Mouse (Mus musculus): Measurements from ENCODE around the gene Sh3tc1. TPM values are rescaled to one million over a fixed set of nuclear protein-coding genes. Genes with fewer than 3 reads are reported as not detected.

Sh3tc1 gene
- polyA plus RNA-seq (2014; fragmentation: Nextera tagmentation; extraction: Ambion mirVana), result 1.5 and 2.4 TPM in 2 replicates

DNA sequence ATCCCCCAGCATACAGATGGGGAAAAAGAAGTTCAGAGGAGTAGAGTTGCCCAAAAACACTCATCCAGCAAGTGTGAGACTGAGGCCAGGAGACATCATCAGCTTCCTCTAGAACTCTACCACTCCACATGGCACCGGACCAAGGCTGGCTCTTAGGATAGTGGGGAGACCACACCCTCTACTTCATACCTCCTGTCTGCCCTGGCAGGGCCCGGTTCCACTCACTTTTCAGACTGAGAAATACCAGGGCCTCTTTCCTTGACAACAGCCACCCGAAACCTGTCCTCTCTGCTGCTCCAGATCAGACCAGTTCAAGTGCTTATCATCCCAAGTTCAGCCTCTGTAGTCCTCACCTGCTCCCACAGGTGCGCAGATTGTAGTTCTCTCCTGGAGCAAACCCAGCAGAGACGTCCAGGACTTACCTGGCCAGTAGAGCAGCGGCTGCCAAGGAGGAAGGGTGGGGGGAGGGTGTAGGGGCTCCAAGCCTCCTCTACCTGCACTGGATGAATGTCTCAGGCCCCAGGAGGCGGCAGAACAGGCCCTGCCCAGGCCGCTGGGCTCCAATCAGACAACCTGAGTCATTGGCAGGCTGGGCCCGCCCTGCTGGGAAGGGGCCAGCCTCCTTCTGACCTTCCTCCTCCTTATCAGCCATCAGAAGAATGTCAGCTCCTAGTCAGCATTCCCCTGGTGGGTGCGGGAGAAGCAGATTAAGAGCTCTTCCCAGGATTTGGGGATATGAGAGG lies at the start of gene Sh3tc1:
Sh3tc1 (minus strand) TSS at position 452 of the 743 bp plus-strand sequence.
- no peaks in the 10 kb centered on the region for H3K9me3 ChIP-seq (ENCODE audit: control insufficient read depth, low read length)
- ATAC-seq (ENCODE audit: low FRiP score) (no peak), DNase-seq (ENCODE audit: low spot score) (no peak)
- WGBS, result 18% methylated on average over 9 of the region's 10 CpGs
- H3K27me3 ChIP-seq (ENCODE audit: control insufficient read depth, insufficient read depth, low read length), result peaks cover 2% of the 10 kb centered on the region; the same call in 1 of the 2 replicates
- H3K36me3 ChIP-seq (ENCODE audit: control insufficient read depth, insufficient read depth, low read length), result no peaks in the 10 kb centered on the region
- H3K9ac ChIP-seq (ENCODE audit: low read depth, low read length), result no peak within 1 kb of the TSS
- H3K4me3 ChIP-seq (ENCODE audit: low read depth, low read length), result no peak within 1 kb of the TSS
- H3K4me2 ChIP-seq (replicated peaks; ENCODE audit: low read depth, low read length), result no peak within 1 kb of the TSS
- H3K27ac ChIP-seq (ENCODE audit: low read depth, low read length), result no peak within 1 kb of the TSS
- no peaks in the 10 kb centered on the region for H3K4me1 ChIP-seq (replicated peaks; ENCODE audit: control insufficient read depth, insufficient read depth, low read length)

DNA sequence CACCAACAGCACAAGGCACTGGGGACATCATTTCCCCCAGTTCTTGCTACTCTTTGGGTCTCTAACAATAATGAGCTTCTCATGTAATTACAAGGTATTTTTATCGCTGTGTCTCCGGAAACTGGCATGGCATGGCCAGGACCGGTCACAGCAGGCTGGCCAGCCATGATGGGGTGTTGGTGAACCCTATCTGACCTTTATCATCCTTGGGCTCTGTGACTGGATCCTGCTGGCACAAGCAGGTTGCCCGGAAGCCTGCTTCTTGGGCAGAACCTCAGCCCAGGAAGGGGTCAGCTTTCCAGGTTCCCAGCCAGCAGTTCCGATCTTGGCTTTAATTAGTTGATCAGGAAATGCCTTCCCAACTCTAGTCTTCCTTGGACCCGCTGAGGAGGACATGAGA lies 48.9 kb upstream of the Sh3tc1 start:
- Histone ChIP-seq H3K36me3 (ENCODE audit: control insufficient read depth, insufficient read depth, low read length) (no peaks in the 10 kb centered on the region), H3K4me2 (replicated peaks; ENCODE audit: low read depth, low read length) (no peak overlapping the region), H3K27ac (ENCODE audit: low read depth, low read length) (no peak overlapping the region), H3K9me3 (ENCODE audit: control insufficient read depth, low read length) (no peaks in the 10 kb centered on the region), H3K4me1 (replicated peaks; ENCODE audit: control insufficient read depth, insufficient read depth, low read length) (no peaks in the 10 kb centered on the region), H3K9ac (ENCODE audit: low read depth, low read length) (no peak overlapping the region), H3K4me3 (ENCODE audit: low read depth, low read length) (no peak overlapping the region), H3K27me3 (ENCODE audit: control insufficient read depth, insufficient read depth, low read length) (no peaks in the 10 kb centered on the region)
- no peak for DNase-seq (ENCODE audit: low spot score)
- ATAC-seq (ENCODE audit: low FRiP score), result no peak
- 79% methylated on average over 6 of the region's 6 CpGs for WGBS

DNA sequence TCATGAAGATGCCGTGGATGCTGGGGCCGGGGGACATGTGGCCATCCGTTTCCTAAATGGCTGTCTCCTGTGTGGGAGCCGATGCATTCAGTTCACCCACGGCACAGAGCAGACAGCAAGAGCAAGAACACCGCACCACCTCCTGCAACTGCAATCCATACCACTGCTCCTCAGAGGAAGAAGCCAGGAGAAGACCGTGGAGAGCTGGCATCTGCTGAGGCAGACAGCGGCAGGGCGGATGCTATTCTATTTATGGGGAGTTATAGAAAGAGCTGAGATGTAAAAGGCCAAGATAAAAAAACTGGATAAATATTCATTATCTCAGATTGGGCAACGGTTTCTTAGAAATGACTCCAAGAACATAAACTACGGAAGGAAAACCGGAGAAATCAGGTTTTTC lies 48.1 kb upstream of the Sh3tc1 start:
- H3K4me1 ChIP-seq (replicated peaks; ENCODE audit: control insufficient read depth, insufficient read depth, low read length), result no peaks in the 10 kb centered on the region
- no peaks in the 10 kb centered on the region for H3K9me3 ChIP-seq (ENCODE audit: control insufficient read depth, low read length)
- no peak overlapping the region for H3K9ac ChIP-seq (ENCODE audit: low read depth, low read length)
- no peaks in the 10 kb centered on the region for H3K27me3 ChIP-seq (ENCODE audit: control insufficient read depth, insufficient read depth, low read length)
- DNase-seq (ENCODE audit: low spot score) (no peak), ATAC-seq (ENCODE audit: low FRiP score) (no peak)
- H3K27ac ChIP-seq (ENCODE audit: low read depth, low read length), result no peak overlapping the region
- H3K4me3 ChIP-seq (ENCODE audit: low read depth, low read length), result no peak overlapping the region
- no peaks in the 10 kb centered on the region for H3K36me3 ChIP-seq (ENCODE audit: control insufficient read depth, insufficient read depth, low read length)
- 92% methylated on average over 12 of the region's 12 CpGs for WGBS
- no peak overlapping the region for H3K4me2 ChIP-seq (replicated peaks; ENCODE audit: low read depth, low read length)

DNA sequence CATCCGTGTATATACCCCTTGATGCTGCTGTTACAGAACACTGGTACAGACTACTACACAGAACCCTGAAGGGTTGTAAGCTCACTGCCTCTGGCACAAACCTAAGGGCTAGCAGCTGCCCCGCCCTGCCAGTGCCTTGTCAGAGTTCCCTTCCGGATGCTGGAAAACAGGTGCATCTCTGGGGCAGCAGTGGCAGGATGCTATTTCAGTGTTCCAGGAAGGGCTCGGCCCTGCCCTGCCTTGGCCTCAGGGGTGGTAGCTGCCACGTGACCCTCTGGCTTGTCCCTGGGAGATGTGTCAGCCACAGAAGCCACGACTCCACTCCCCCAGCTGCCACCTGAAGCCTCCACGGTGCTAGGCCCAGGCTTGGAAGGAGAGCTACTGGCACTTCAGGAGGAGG lies 46.1 kb upstream of the Sh3tc1 start:
- WGBS, result 75% methylated on average over 7 of the region's 7 CpGs
- Histone ChIP-seq H3K4me1 (replicated peaks; ENCODE audit: control insufficient read depth, insufficient read depth, low read length) (no peaks in the 10 kb centered on the region), H3K27me3 (ENCODE audit: control insufficient read depth, insufficient read depth, low read length) (no peaks in the 10 kb centered on the region), H3K9ac (ENCODE audit: low read depth, low read length) (no peak overlapping the region), H3K4me3 (ENCODE audit: low read depth, low read length) (no peak overlapping the region), H3K36me3 (ENCODE audit: control insufficient read depth, insufficient read depth, low read length) (no peaks in the 10 kb centered on the region), H3K27ac (ENCODE audit: low read depth, low read length) (no peak overlapping the region), H3K9me3 (ENCODE audit: control insufficient read depth, low read length) (no peaks in the 10 kb centered on the region), H3K4me2 (replicated peaks; ENCODE audit: low read depth, low read length) (no peak overlapping the region)
- DNase-seq (ENCODE audit: low spot score), result no peak
- ATAC-seq (ENCODE audit: low FRiP score), result no peak

DNA sequence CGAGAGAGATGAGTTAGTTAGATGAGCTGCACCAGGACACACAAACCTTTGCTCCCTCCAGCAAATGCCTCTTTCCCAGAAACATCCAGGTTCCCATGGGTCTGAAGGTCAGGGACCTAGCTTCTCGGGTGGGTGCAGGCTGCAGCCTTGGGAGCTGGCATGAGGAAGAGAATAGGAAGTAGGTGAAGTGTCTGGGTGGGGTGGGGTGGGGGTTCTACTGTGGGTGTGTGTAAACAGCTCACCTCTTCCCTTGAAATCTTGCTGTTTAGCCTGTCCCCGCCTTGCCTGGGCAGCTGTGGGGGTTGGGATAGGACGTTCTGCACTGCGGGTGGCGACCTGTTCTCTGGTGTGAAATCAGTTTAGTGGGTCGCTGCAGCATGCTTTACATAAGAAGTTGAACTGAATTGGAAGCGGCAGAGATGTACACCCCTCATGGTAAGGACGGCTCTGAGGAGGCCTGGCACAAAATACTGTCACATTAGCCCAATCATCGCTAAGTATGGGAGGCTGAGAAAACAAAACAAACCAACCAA lies 42.9 kb upstream of the Sh3tc1 start:
- H3K36me3 ChIP-seq (ENCODE audit: control insufficient read depth, insufficient read depth, low read length), result no peaks in the 10 kb centered on the region
- no peaks in the 10 kb centered on the region for H3K27me3 ChIP-seq (ENCODE audit: control insufficient read depth, insufficient read depth, low read length)
- no peak overlapping the region for H3K27ac ChIP-seq (ENCODE audit: low read depth, low read length)
- no peak for ATAC-seq (ENCODE audit: low FRiP score)
- 59% methylated on average over 10 of the region's 10 CpGs for whole genome bisulfite sequencing
- H3K4me3 ChIP-seq (ENCODE audit: low read depth, low read length), result no peak overlapping the region
- H3K9me3 ChIP-seq (ENCODE audit: control insufficient read depth, low read length), result no peaks in the 10 kb centered on the region
- no peak for DNase-seq (ENCODE audit: low spot score)
- H3K4me2 ChIP-seq (replicated peaks; ENCODE audit: low read depth, low read length), result no peak overlapping the region
- H3K9ac ChIP-seq (ENCODE audit: low read depth, low read length), result no peak overlapping the region
- no peaks in the 10 kb centered on the region for H3K4me1 ChIP-seq (replicated peaks; ENCODE audit: control insufficient read depth, insufficient read depth, low read length)

DNA sequence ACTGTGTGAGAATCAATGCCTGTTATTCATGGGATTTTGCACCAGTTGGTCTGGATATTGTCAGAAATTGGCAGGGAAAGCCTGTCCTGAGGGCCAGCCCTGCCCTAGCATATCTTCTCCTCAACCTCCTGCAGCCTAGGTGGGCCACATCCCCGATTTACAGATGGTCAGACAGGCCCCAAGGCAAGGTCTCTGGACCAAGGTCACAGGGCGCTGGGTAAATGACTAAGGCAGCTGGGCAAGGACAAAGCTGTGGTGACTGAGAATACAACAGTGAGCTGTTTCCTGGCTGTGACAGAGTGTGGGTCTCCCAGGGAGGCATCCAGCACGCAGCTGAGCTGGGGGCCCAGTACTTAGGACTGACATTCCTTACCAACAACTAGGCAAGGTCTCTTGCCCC lies 41.3 kb upstream of the Sh3tc1 start:
- H3K4me3 ChIP-seq (ENCODE audit: low read depth, low read length), result no peak overlapping the region
- no peak for ATAC-seq (ENCODE audit: low FRiP score)
- no peak for DNase-seq (ENCODE audit: low spot score)
- no peak overlapping the region for H3K9ac ChIP-seq (ENCODE audit: low read depth, low read length)
- no peak overlapping the region for H3K27ac ChIP-seq (ENCODE audit: low read depth, low read length)
- no peaks in the 10 kb centered on the region for H3K27me3 ChIP-seq (ENCODE audit: control insufficient read depth, insufficient read depth, low read length)
- WGBS, result 70% methylated on average over 3 of the region's 3 CpGs
- no peak overlapping the region for H3K4me2 ChIP-seq (replicated peaks; ENCODE audit: low read depth, low read length)
- no peaks in the 10 kb centered on the region for H3K36me3 ChIP-seq (ENCODE audit: control insufficient read depth, insufficient read depth, low read length)
- H3K9me3 ChIP-seq (ENCODE audit: control insufficient read depth, low read length), result no peaks in the 10 kb centered on the region
- H3K4me1 ChIP-seq (replicated peaks; ENCODE audit: control insufficient read depth, insufficient read depth, low read length), result no peaks in the 10 kb centered on the region

DNA sequence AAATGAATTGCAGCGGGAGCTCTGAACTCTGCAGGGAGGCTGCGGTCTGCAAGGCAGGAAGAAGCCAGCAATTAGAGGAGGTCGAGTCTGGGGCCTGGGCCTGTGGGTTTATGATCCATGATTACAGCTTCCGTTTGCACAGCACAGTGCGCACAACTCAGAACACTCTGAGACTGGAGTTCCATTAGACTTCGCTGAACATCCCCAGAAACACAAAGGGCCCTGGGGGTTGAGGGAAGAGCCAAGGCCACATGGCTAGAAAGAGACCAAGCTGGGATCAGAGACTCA lies 34.3 kb upstream of the Sh3tc1 start:
- ATAC-seq (ENCODE audit: low FRiP score), result no peak
- DNase-seq (ENCODE audit: low spot score), result no peak

DNA sequence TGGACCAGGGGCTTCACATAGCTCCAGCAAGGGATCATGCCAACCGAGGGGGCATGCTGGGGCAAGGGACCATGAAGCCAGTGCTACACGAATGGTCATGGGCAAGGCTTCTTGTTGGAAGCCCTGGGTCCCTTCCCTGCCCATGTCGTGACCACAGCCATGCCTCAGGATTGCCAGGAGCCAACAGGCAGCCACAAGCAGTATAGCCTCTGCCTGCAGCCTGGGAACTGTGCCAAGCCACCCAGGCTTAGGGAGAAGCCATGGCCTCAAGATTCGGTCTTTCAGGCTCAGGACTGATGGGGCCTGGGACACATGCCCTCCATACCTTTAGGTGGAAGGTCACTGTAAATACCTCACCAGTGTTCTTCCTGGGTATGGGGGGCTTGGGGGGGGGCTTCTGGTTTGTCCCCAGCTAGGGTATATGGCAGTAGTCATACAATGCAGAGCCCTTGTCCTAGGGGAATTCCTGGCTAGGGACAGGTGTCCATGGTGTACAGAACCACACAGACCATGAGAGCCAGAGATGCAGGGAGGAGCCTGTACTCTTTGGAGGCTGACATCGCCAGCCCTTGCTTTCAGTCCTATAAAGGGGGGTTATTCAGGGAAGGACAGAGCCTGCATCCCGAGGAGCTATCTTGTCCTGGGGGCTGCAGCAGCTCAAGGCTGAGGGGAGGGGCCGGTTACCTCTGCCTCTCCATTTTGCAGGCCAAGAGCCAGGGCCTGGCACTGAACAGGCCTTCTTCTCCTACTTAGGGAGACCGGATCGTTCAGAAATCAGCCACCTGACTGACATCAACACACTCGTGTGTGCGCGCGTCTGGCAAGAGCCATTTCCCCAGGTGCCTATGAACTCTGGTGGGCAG lies 33.7 kb upstream of the Sh3tc1 start:
- Histone ChIP-seq H3K4me1 (replicated peaks; ENCODE audit: control insufficient read depth, insufficient read depth, low read length) (no peaks in the 10 kb centered on the region), H3K36me3 (ENCODE audit: control insufficient read depth, insufficient read depth, low read length) (no peaks in the 10 kb centered on the region), H3K4me2 (replicated peaks; ENCODE audit: low read depth, low read length) (no peak overlapping the region), H3K27ac (ENCODE audit: low read depth, low read length) (no peak overlapping the region), H3K4me3 (ENCODE audit: low read depth, low read length) (no peak overlapping the region), H3K9me3 (ENCODE audit: control insufficient read depth, low read length) (no peaks in the 10 kb centered on the region), H3K27me3 (ENCODE audit: control insufficient read depth, insufficient read depth, low read length) (0 out of 2 replicates have a peak, but pooled peaks cover 2% of the 10 kb centered on the region), H3K9ac (ENCODE audit: low read depth, low read length) (no peak overlapping the region)
- ATAC-seq (ENCODE audit: low FRiP score), result no peak
- no peak for DNase-seq (ENCODE audit: low spot score)
- 75% methylated on average over 13 of the region's 13 CpGs for WGBS

More for the DNA sequence above, 34.3 kb upstream of the Sh3tc1 start:
- no peak overlapping the region for H3K27ac ChIP-seq (ENCODE audit: low read depth, low read length)
- WGBS, result 70% methylated on average over 6 of the region's 6 CpGs
- H3K4me3 ChIP-seq (ENCODE audit: low read depth, low read length), result no peak overlapping the region
- no peaks in the 10 kb centered on the region for H3K9me3 ChIP-seq (ENCODE audit: control insufficient read depth, low read length)
- no peak overlapping the region for H3K9ac ChIP-seq (ENCODE audit: low read depth, low read length)
- H3K4me1 ChIP-seq (replicated peaks; ENCODE audit: control insufficient read depth, insufficient read depth, low read length), result no peaks in the 10 kb centered on the region
- H3K27me3 ChIP-seq (ENCODE audit: control insufficient read depth, insufficient read depth, low read length), result 0 out of 2 replicates have a peak, but pooled peaks cover 2% of the 10 kb centered on the region
- no peaks in the 10 kb centered on the region for H3K36me3 ChIP-seq (ENCODE audit: control insufficient read depth, insufficient read depth, low read length)
- H3K4me2 ChIP-seq (replicated peaks; ENCODE audit: low read depth, low read length), result no peak overlapping the region

All from hindbrain, embryonic 11.5 days (tissue).